Mouse (Mus musculus) mouse trophoblast stem cell (cell line): ENCODE data around the gene Ttc4.

Experiments used
- in situ Hi-C, 2 experiments: fragments of 300-500 bp; cut with MseI, MboI; formaldehyde crosslinking; loops; 2 replicates in 1 of 2; 3 replicates in 1 of 2; pipeline ENCODE4 v1.15.1; 2025

Gene Ttc4

GRCm38 (mm10) chr4:106615637-106616036 lies 63.1 kb downstream of the Ttc4 start:
- in situ Hi-C loops: loop anchor here in 1 of 2 experiments (10.0 kb wide), 1 partner anchor 89 kb away; no protein-coding TSS in a partner anchor

- in situ Hi-C loops: loop anchor here (5.0 to 10.0 kb wide), 2 partner anchors 90 to 92 kb away; no protein-coding TSS in a partner anchor
Observed at GRCm38 (mm10) chr4:106614881-106615280, 63.9 kb downstream of the Ttc4 start.

GRCm38 (mm10) chr4:106614180-106614797 lies 64.5 kb downstream of the Ttc4 start:
- in situ Hi-C loops: loop anchor here (5.0 to 10.0 kb wide), 2 partner anchors 91 to 93 kb away; no protein-coding TSS in a partner anchor

- in situ Hi-C loops: loop anchor here (5.0 to 10.0 kb wide), 2 partner anchors 91 to 94 kb away; no protein-coding TSS in a partner anchor
Observed at GRCm38 (mm10) chr4:106613560-106613959, 65.2 kb downstream of the Ttc4 start.

GRCm38 (mm10) chr4:106613105-106613504 lies 65.6 kb downstream of the Ttc4 start:
- in situ Hi-C loops: loop anchor here (5.0 to 10.0 kb wide), 2 partner anchors 92 to 94 kb away; no protein-coding TSS in a partner anchor
